Mouse (Mus musculus) kidney, postnatal 36 days (tissue): ENCODE measurements around the gene Dennd6a.
"Not testable (repeated sequence)": the region's sequence is repeated elsewhere in the genome, so short reads cannot be mapped to it uniquely, and the experiment has no call there.

Experiments
- DNase-seq, 2 experiments: peaks; one replicate each; pipeline ENCODE4 v3.0.0; 2021 to 2022; ENCODE audit warnings: mixed read lengths in 2 of 2

Dennd6a gene

DNA sequence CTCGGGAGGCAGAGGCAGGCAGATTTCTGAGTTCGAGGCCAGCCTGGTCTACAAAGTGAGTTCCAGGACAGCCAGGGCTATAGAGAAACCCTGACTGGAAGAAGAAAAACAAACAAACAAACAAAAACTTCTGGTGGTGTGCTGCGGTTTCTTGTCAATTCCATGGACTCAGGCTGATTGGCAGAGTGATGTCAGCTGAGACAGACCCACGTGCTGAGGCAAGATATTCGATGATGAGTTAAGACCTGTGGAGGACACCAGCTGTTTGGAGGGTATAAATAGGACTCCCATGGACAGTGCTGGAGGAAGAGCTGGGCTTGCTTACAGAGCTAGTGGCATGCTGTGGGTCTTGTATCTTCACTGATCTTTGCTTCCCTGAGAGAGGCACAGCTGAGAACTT lies at the start of gene Dennd6a:
Gene Dennd6a, plus strand, starts transcription at position 301 of the 400 bp plus-strand sequence.
- DNase-seq, result not testable (repeated sequence)

DNA sequence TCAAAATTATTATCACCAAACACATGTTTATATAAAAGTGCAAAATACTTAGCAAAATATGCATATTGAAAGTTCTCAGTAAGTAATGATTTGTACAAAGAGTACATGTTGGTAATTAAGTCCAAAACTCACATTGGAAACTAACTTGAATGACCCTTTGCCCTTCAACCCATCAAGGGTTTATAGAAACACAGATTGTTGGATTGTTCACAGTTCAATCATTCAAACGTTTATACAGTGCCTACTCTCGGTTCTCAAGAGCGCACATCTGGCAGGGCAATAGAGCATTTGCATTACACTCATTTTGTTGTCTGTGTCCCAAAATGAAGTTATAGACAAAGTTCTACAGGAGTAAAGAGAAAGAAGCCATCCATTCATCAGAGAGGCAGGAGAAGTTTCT lies 47.7 kb upstream of the Dennd6a start:
- DNase-seq, result no peak

- DNase-seq, result no peak
Observed at GRCm38 (mm10) chr14:26528296-26528695, 45.4 kb upstream of the Dennd6a start.

- DNase-seq, result peak; percentile 75 to 86
Observed at GRCm38 (mm10) chr14:26530350-26530749, 43.3 kb upstream of the Dennd6a start.

GRCm38 (mm10) chr14:26531410-26532313 lies 42.0 kb upstream of the Dennd6a start:
- no peak for DNase-seq

- DNase-seq, result no peak
Observed at GRCm38 (mm10) chr14:26532752-26533151, 40.9 kb upstream of the Dennd6a start.

DNA sequence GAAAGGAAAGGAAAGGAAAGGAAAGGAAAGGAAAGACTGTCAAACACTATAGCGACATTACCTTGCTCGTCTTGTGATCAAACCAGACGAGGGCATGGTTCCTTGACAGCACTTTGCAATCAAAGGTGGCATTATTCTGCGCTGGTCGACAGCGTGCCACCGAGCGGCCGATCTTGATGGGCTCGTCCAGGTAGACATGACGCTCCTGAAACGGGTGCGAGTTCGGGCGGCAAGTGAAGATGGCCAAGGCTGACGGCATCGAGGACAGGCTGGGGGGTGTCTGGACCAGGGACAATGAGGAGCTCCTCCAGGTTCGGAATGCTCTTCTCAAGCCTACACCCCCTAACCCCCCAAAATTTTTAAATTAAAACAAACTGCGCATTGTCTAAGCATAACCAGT lies 40.4 kb upstream of the Dennd6a start:
- DNase-seq, result peak in 1 of 2 experiments; percentile 44

- DNase-seq, result peak; percentile 35 to 73
Observed at GRCm38 (mm10) chr14:26533821-26534756, 39.6 kb upstream of the Dennd6a start.

DNA sequence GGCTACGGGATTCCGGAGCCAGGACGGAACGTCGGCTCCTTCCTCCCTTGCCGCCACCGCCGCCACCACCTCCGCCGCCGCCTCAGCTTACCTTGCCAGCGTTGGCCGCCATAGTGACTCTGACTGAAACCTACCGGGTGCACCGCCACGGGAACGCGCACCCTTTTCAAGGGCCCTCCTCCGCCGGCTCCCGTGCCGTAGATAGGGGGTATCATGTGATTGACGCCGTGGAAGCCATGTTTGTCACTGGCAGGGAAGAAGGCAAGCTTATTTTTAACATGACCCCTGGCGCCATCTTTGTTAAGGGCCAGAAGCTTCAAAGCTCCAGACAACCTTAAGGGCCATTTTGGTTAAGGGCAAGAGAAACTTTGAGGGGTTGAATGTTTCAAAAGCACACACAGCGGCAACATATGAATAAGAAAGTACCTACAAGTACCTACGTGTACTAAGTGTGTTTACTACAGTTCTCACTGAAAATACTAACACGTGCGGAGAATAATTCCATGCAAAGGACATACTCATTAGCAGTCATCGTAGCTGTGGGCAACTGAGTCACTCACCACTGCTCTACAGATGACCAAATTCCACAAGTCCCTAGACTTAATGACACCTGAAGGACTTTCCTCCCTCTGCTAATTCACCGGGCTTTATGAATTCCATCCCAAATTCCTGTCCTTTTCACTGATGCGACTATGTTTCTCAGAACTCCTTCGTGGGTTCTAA lies 38.7 kb upstream of the Dennd6a start, which contains the start of gene Slmap:
Gene Slmap, minus strand, starts transcription at position 175 of the 723 bp plus-strand sequence.
- DNase-seq, result peak; percentile 99 to 100

DNA sequence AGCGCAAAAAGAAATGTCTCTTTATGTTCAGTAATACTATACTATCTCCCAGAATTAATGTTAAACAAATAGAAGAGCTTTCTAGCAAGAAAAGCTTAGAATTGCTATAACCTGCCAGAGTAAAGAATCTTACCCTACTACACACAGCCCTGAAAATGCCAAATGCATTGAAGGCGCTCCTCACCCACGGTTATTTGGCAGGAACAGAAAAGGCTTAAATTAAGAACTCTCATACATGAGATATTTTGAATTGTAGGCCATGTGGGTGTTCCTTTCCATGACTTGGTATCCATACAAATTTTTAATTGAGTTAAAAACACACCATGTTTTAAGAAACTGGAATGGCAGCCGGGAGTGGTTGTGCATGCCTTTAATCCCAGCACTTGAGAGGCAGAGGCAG lies 34.4 kb upstream of the Dennd6a start:
- no peak for DNase-seq

- DNase-seq, result no peak
Observed at GRCm38 (mm10) chr14:26540577-26540976, 33.1 kb upstream of the Dennd6a start.

DNA sequence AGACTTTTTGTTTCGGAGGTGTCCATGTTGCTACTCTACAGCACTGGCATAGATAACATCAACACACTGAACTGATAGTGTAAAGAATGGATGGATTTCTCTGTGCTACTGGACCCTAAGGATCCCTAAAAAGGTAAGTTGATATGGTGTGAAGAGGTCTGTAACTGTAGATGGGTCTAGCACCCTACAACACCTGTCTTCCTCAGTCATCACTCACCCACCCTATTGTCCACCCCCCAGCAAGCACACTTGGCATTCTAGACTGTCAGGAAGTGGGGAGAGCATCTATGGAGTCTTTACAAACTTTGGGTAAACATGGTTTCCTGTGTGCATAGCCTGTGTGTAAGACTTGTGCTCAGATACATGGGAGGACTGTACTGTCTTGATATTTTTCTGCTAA lies 31.5 kb upstream of the Dennd6a start:
- DNase-seq, result no peak

DNA sequence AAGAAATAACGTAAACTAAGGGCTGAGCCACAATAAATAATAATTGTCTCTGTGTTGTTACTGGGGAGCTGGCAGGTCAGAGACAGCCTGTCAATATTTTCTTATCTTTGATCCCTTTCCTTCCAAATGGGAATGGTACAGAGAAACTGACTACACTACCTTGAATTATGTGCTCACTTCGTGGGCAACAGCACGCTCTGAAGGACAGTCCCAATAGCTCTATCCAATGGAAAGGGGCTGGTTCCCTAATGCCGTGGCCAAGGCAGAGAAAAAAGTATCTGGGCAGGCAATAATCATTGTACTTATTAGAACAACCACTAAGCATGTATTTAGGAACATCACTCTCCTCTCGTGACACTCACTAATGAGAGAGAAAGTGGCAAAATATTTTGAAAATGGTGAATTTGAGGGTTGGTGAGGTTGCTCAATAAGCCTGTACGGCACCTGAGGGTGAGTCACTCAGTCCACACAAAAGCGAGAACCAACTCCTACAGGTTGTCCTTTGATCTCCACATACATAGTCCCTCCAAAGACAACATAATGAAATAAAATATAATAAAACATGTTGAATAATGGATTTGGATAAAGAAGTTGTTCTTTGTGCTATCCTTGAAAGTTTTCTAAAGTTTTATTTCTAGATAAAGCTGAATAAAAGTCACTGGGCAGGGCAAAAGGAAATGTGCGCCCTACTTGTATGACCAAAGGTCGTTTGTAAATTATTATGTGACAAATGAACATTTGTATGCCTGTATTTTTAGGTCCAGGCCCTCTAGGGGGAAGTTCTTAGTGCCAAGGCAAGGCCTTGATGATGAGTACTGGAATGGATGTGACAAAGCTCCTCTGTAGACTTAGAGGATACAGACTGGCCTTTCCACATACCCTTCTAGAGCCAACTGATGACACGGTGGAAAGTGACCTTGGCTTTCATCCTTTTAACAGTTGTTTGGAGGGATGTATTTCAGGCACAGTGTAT lies 25.9 kb upstream of the Dennd6a start:
- no peak for DNase-seq

- no peak for DNase-seq
Observed at GRCm38 (mm10) chr14:26550712-26551111, 22.9 kb upstream of the Dennd6a start.

DNA sequence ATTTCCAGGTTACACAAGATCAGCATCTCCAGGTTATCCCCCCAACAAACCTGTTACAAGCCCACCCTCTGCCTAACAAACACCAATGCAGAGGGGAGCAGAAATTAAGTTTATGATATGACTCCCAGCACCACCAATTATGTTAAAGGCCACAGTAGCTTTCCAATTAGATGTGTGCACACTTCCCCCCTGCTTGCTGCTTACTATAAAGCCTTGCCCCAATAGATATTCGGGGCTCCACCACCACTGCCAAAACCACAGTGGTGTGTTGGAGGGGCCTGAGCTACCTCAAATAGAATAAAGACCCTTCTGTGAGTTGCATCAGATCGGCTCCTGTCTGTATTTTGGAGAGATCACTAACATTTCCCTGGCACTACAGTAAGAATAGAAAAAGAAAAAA lies 21.2 kb upstream of the Dennd6a start:
- DNase-seq, result no peak

DNA sequence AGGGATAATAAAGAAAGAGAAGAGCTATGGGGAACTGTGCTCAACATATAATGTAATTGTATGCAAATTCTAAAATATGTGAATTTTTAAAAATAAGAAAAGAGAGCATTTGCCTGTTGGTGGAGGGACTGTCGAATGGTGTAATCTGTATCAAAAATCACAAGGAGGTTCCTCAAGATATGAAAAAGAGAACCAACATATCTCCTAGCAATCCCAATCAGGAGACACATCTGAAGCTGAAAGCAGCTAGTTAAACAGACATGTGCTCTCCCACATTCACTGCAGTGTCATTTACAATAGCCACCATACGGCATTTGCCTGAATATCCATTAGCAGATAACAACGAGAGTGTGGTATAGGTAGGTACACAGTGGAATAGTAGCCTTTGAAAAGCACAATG lies 20.8 kb upstream of the Dennd6a start:
- DNase-seq, result no peak

- DNase-seq, result peak; percentile 49 to 65
Observed at GRCm38 (mm10) chr14:26557581-26557980, 16.1 kb upstream of the Dennd6a start.

GRCm38 (mm10) chr14:26558536-26558935 lies 15.1 kb upstream of the Dennd6a start:
- DNase-seq, result peak; percentile 25 to 52

- DNase-seq, result no peak
Observed at GRCm38 (mm10) chr14:26562247-26562646, 11.4 kb upstream of the Dennd6a start.

DNA sequence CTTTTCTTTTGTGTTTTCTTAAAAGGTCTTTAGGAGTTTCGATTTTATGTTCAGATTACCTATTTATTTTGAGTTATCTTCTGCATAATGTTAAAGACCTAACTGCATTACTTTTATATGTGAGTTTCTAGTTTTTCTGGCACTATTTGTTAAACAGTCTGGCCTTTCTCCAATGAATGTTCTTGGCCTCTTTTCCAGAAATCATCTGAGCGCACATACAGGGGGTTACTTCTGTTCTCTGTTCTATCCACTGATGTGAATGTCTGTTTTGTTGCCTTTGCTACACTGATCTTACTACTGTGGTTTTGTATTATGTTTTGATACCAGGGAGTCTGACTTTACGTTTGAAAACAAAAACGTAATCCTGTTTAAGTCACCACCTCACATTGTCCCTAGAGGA lies 3.8 kb upstream of the Dennd6a start:
- DNase-seq, result no peak

DNA sequence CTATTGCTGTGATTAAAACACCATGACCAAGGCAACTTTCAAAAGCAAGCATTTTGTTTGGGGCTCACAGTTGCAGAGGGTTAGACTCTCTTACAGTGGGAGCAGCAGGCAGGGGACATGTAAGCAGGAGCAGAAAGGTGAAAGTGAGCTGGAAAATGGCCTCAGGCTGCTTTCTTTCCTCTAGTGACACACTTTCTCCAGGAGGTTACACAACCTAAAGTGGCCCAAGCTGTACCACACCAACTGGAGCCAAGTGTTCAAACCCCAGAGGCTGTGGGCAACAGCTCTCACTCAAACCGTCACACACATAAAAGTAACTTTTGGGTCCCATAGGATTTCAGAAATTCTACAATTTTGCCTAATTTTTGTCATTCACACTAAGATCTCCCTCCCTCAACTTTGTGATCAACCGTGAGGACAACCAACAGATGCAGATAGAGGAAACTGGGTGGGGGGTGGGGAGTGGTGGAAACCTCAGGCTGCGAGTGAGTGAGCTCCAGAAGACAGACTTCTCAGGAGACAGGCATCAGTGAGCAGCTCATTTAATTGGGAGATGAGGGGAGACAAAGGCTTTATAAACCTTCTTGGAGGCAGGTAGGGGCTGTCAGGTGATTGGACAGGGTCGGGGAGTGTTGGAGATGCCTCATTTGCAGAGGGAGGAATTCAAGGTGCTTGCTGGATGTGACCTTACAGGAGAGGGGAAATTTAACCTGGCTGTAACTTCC lies 1.5 kb upstream of the Dennd6a start:
- DNase-seq, result peak in 1 of 2 experiments; percentile 19
